Mouse (Mus musculus) embryonic fibroblast, embryonic 13.5 days (primary cell): ENCODE data around the gene Fxyd6. TPM values are rescaled to one million over a fixed set of nuclear protein-coding genes. Genes with fewer than 3 reads are reported as not detected.

Experiments
- H3K27ac ChIP-seq: 2 replicates; pipeline ENCODE4 v1.5.1; 2012; ENCODE audit warnings: low read length, control low read depth, inconsistent platforms; ENCODE audit not compliant: insufficient read depth
- H3K4me1 ChIP-seq: 2 replicates; pipeline ENCODE4 v1.6.1; 2011; ENCODE audit warnings: low read length; ENCODE audit not compliant: control insufficient read depth, insufficient read depth
- H3K4me3 ChIP-seq: 2 replicates; pipeline ENCODE4 v1.5.1; 2011; ENCODE audit warnings: mild to moderate bottlenecking, control low read depth, low read length; ENCODE audit not compliant: insufficient read depth
- CTCF ChIP-seq: IDR thresholded peaks from 2 replicates; pipeline ENCODE4 v1.5.1; 2011; ENCODE audit warnings: mild to moderate bottlenecking, control low read depth, low read length, moderate library complexity, borderline replicate concordance; ENCODE audit not compliant: insufficient read depth
- POLR2A ChIP-seq: IDR thresholded peaks from 2 replicates; pipeline ENCODE4 v1.6.1; 2011; ENCODE audit warnings: low read depth, mild to moderate bottlenecking, control low read depth, low read length, moderate library complexity
- polyA plus RNA-seq: library from polyadenylated mRNA; stranded (reverse); fragments of >200 nt; gene quantifications from 2 replicates; pipeline ENCODE4 v1.2.4, GENCODE M21; 2011; ENCODE audit warnings: low read depth; ENCODE audit not compliant: missing spikeins, insufficient read length

Fxyd6 gene
- polyA plus RNA-seq, 1 experiment = 20.6 TPM

GRCm38 (mm10) chr9:45349181-45349580, 20.8 kb upstream of the Fxyd6 start:
- no peak for TF ChIP-seq POLR2A
- no peak for TF ChIP-seq CTCF
- H3K27ac ChIP-seq = no peak overlapping the region

GRCm38 (mm10) chr9:45349851-45350250, 20.1 kb upstream of the Fxyd6 start:
- TF ChIP-seq POLR2A (no peak), CTCF (no peak)
- Histone ChIP-seq H3K4me1 (no peaks in the 10 kb centered on the region), H3K4me3 (no peak overlapping the region), H3K27ac (no peak overlapping the region)

More at GRCm38 (mm10) chr9:45349181-45349580, 20.8 kb upstream of the Fxyd6 start:
- no peaks in the 10 kb centered on the region for H3K4me1 ChIP-seq
- no peak overlapping the region for H3K4me3 ChIP-seq

GRCm38 (mm10) chr9:45355192-45355591, 14.8 kb upstream of the Fxyd6 start:
- H3K4me1 ChIP-seq = no peaks in the 10 kb centered on the region

GRCm38 (mm10) chr9:45358356-45358755, 11.6 kb upstream of the Fxyd6 start:
- no peak overlapping the region for H3K27ac ChIP-seq
- TF ChIP-seq POLR2A (no peak), CTCF (no peak)
- peaks cover 7% of the 10 kb centered on the region for H3K4me1 ChIP-seq
- H3K4me3 ChIP-seq = no peak overlapping the region

More at GRCm38 (mm10) chr9:45355192-45355591, 14.8 kb upstream of the Fxyd6 start:
- Histone ChIP-seq H3K4me3 (no peak overlapping the region), H3K27ac (no peak overlapping the region)
- TF ChIP-seq CTCF (no peak), POLR2A (no peak)

- H3K4me3 ChIP-seq = no peak overlapping the region
- no peak for TF ChIP-seq CTCF
- no peak for TF ChIP-seq POLR2A
- H3K4me1 ChIP-seq = peaks cover 7% of the 10 kb centered on the region
- H3K27ac ChIP-seq = no peak overlapping the region; the same call in 1 of the 2 replicates
Observed at GRCm38 (mm10) chr9:45362051-45362461, 7.9 kb upstream of the Fxyd6 start.

- peaks cover 7% of the 10 kb centered on the region for H3K4me1 ChIP-seq
- no peak overlapping the region for H3K4me3 ChIP-seq
- TF ChIP-seq CTCF = no peak
- TF ChIP-seq POLR2A = no peak
- no peak overlapping the region for H3K27ac ChIP-seq
Observed at GRCm38 (mm10) chr9:45363639-45364214, 6.3 kb upstream of the Fxyd6 start.

- no peak overlapping the region for H3K27ac ChIP-seq
- peaks cover 2% of the 10 kb centered on the region for H3K4me1 ChIP-seq
Observed at GRCm38 (mm10) chr9:45367716-45368115, 2.3 kb upstream of the Fxyd6 start.

GRCm38 (mm10) chr9:45368341-45368901, 1.6 kb upstream of the Fxyd6 start:
- TF ChIP-seq CTCF (no peak), POLR2A (no peak)
- H3K4me1 ChIP-seq = no peaks in the 10 kb centered on the region
- H3K27ac ChIP-seq = no peak overlapping the region
- H3K4me3 ChIP-seq = no peak overlapping the region

More at GRCm38 (mm10) chr9:45367716-45368115, 2.3 kb upstream of the Fxyd6 start:
- H3K4me3 ChIP-seq = no peak overlapping the region
- TF ChIP-seq POLR2A = no peak
- TF ChIP-seq CTCF = no peak

GRCm38 (mm10) chr9:45370616-45371336, 791 bp downstream of the Fxyd6 start:
- Histone ChIP-seq H3K4me1 (no peaks in the 10 kb centered on the region), H3K27ac (no peak overlapping the region), H3K4me3 (peak overlapping the region; percentile 53)
- TF ChIP-seq CTCF (no peak), POLR2A (no peak)

- no peaks in the 10 kb centered on the region for H3K4me1 ChIP-seq
- TF ChIP-seq CTCF (no peak), POLR2A (no peak)
- no peak overlapping the region for H3K4me3 ChIP-seq
- H3K27ac ChIP-seq = no peak overlapping the region
Observed at GRCm38 (mm10) chr9:45371337-45371707, 1.3 kb downstream of the Fxyd6 start.
